Mouse (Mus musculus) CH12.LX (cell line): ENCODE results near the gene Matn1. TPM values are rescaled to one million over a fixed set of nuclear protein-coding genes. Genes with fewer than 3 reads are reported as not detected.
A peak's percentile ranks its signal among the peaks of the same experiment; 100 is the strongest.

Experiments
- DNase-seq: peaks from one replicate; pipeline ENCODE4 v3.0.0-alpha.2; 2013; ENCODE audit errors: extremely low read depth
- H3K27ac ChIP-seq: 2 replicates; pipeline ENCODE4 v1.5.1; 2012; ENCODE audit warnings: low read depth, mild to moderate bottlenecking, control low read depth, moderate library complexity; ENCODE audit not compliant: insufficient read depth
- H3K27me3 ChIP-seq: replicated peaks from 2 replicates; pipeline ENCODE3; 2012; ENCODE audit warnings: inconsistent platforms
- H3K36me3 ChIP-seq, 2 experiments: replicated peaks in 1 of 2; 2 replicates each; pipeline versions ENCODE3 to v1.6.1; 2012; ENCODE audit warnings: inconsistent platforms in 1 of 2, low read length in 1 of 2, mild to moderate bottlenecking in 1 of 2, mixed read lengths in 1 of 2, moderate library complexity in 1 of 2; ENCODE audit not compliant: control insufficient read depth in 1 of 2, insufficient read depth in 1 of 2
- H3K4me1 ChIP-seq, 2 experiments: 2 replicates each; pipeline ENCODE4 v1.6.1; 2012; ENCODE audit warnings: inconsistent platforms in 1 of 2, moderate library complexity in 1 of 2; ENCODE audit not compliant: insufficient read depth in 2 of 2, control insufficient read depth in 1 of 2
- H3K4me2 ChIP-seq: 2 replicates; pipeline ENCODE4 v1.6.1; 2012; ENCODE audit warnings: low read depth, mild to moderate bottlenecking, control low read depth; ENCODE audit not compliant: poor library complexity, insufficient read depth, severe bottlenecking
- H3K4me3 ChIP-seq, 3 experiments: fragments of 150-350 bp in 1 of 3; sonication (generic) in 1 of 3; replicated peaks in 1 of 3; 2 replicates each; pipeline versions ENCODE3 to v1.5.1; 2011 to 2012; ENCODE audit warnings: low read depth in 2 of 3, low read length in 2 of 3, mild to moderate bottlenecking in 2 of 3, moderate library complexity in 2 of 3, control low read depth in 1 of 3, improper control_type of control experiment in 1 of 3, inconsistent platforms in 1 of 3, mixed read lengths in 1 of 3; ENCODE audit not compliant: poor library complexity in 1 of 3
- H3K79me2 ChIP-seq: replicated peaks from 2 replicates; pipeline ENCODE4 v1.6.1; 2012; ENCODE audit warnings: mild to moderate bottlenecking, moderate library complexity; ENCODE audit not compliant: control insufficient read depth, poor library complexity, insufficient read depth, severe bottlenecking; ENCODE audit errors: extremely low read depth
- H3K9ac ChIP-seq: 2 replicates; pipeline ENCODE4 v1.6.1; 2012; ENCODE audit warnings: low read depth, mild to moderate bottlenecking, control low read depth, moderate library complexity; ENCODE audit not compliant: insufficient read depth
- H3K9me3 ChIP-seq: replicated peaks from 2 replicates; pipeline ENCODE3; 2012; ENCODE audit warnings: low read length, inconsistent platforms, mixed read lengths
- BHLHE40 ChIP-seq: IDR thresholded peaks from 2 replicates; pipeline ENCODE4 v1.6.1; 2011; ENCODE audit warnings: mild to moderate bottlenecking, low read depth, low read length, improper control_type of control experiment
- CHD1 ChIP-seq: IDR thresholded peaks from 2 replicates; pipeline ENCODE4 v1.6.1; 2012; ENCODE audit warnings: low read depth, low read length, improper control_type of control experiment, inconsistent platforms
- CTCF ChIP-seq, 2 experiments: IDR thresholded peaks in 1 of 2; conservative IDR thresholded peaks in 1 of 2; 2 replicates each; pipeline ENCODE4 v1.5.1; 2011 to 2012; ENCODE audit warnings: low read depth in 2 of 2, low read length in 2 of 2, improper control_type of control experiment in 1 of 2, inconsistent platforms in 1 of 2, mild to moderate bottlenecking in 1 of 2, moderate library complexity in 1 of 2
- E2F4 ChIP-seq: IDR thresholded peaks from 2 replicates; pipeline ENCODE4 v1.6.1; 2011; ENCODE audit warnings: low read depth, low read length, improper control_type of control experiment; ENCODE audit not compliant: insufficient replicate concordance
- EP300 ChIP-seq: IDR thresholded peaks from 2 replicates; pipeline ENCODE4 v1.6.1; 2011; ENCODE audit warnings: low read length, improper control_type of control experiment
- ETS1 ChIP-seq: conservative IDR thresholded peaks from 2 replicates; pipeline ENCODE4 v1.6.1; 2012; ENCODE audit warnings: low read depth, mild to moderate bottlenecking, inconsistent platforms, low read length, improper control_type of control experiment, moderate library complexity
- GABPA ChIP-seq: IDR thresholded peaks from 2 replicates; pipeline ENCODE4 v1.6.1; 2012; ENCODE audit warnings: low read depth, low read length, improper control_type of control experiment, inconsistent platforms; ENCODE audit not compliant: insufficient replicate concordance
- HCFC1 ChIP-seq: IDR thresholded peaks from 2 replicates; pipeline ENCODE4 v1.6.1; 2012; ENCODE audit warnings: low read depth, mild to moderate bottlenecking, inconsistent platforms, low read length, improper control_type of control experiment
- IRF4 ChIP-seq: IDR thresholded peaks from 2 replicates; pipeline ENCODE4 v1.6.1; 2014; ENCODE audit warnings: low read depth, mild to moderate bottlenecking, inconsistent platforms, low read length, improper control_type of control experiment
- JUN ChIP-seq: IDR thresholded peaks from 2 replicates; pipeline ENCODE4 v1.6.1; 2011; ENCODE audit warnings: low read depth, mild to moderate bottlenecking, low read length, improper control_type of control experiment, moderate library complexity; ENCODE audit not compliant: insufficient read depth
- JUND ChIP-seq: conservative IDR thresholded peaks from 2 replicates; pipeline ENCODE4 v1.6.1; 2011; ENCODE audit warnings: low read depth, low read length, improper control_type of control experiment
- KAT2A ChIP-seq: IDR thresholded peaks from 2 replicates; pipeline ENCODE4 v1.6.1; 2012; ENCODE audit warnings: low read length, improper control_type of control experiment, inconsistent platforms; ENCODE audit not compliant: insufficient replicate concordance
- MEF2A ChIP-seq: IDR thresholded peaks from 2 replicates; pipeline ENCODE4 v1.6.1; 2014; ENCODE audit warnings: low read depth, mild to moderate bottlenecking, inconsistent platforms, low read length, improper control_type of control experiment, borderline replicate concordance
- MYC ChIP-seq: IDR thresholded peaks from 2 replicates; pipeline ENCODE4 v1.6.1; 2011; ENCODE audit warnings: low read depth, mild to moderate bottlenecking, improper control_type of control experiment, low read length
- NELFE ChIP-seq: IDR thresholded peaks from 2 replicates; pipeline ENCODE4 v1.6.1; 2011; ENCODE audit warnings: low read depth, low read length, improper control_type of control experiment
- TCF12 ChIP-seq: IDR thresholded peaks from 2 replicates; pipeline ENCODE4 v1.6.1; 2014; ENCODE audit warnings: low read depth, mild to moderate bottlenecking, inconsistent platforms, low read length, improper control_type of control experiment
- UBTF ChIP-seq: IDR thresholded peaks from 2 replicates; pipeline ENCODE4 v1.6.1; 2012; ENCODE audit warnings: low read depth, mild to moderate bottlenecking, inconsistent platforms, low read length, improper control_type of control experiment, moderate library complexity
- USF2 ChIP-seq: conservative IDR thresholded peaks from 2 replicates; pipeline ENCODE4 v1.6.1; 2011; ENCODE audit warnings: low read depth, low read length, improper control_type of control experiment
- ZMIZ1 ChIP-seq: IDR thresholded peaks from 2 replicates; pipeline ENCODE4 v1.6.1; 2012; ENCODE audit warnings: low read depth, mild to moderate bottlenecking, inconsistent platforms, low read length, improper control_type of control experiment
- dilution Hi-C: fragments of 300-500 bp; cut with MboI; formaldehyde crosslinking; loops from 2 replicates; pipeline ENCODE4 v1.14.3; 2020; ENCODE audit warnings: low sequenced_read_pairs; ENCODE audit not compliant: extremely low pct_unique_long_range_greater_than_20kb, extremely low pct_ligation_motif_present
- in situ Hi-C: fragments of 300-500 bp; cut with MboI; formaldehyde crosslinking; loops from 3 replicates; pipeline ENCODE4 v1.14.3; 2019; ENCODE audit warnings: low sequenced_read_pairs, low pct_ligation_motif_present, low pct_unique_long_range_greater_than_20kb, mixed read lengths
- polyA plus RNA-seq: library from polyadenylated mRNA; unstranded; fragments of >175 nt; gene quantifications from 2 replicates; pipeline ENCODE4 v1.2.1, GENCODE M21; 2012; ENCODE audit warnings: low read depth; ENCODE audit not compliant: insufficient read length
- total RNA-seq, 2 experiments: library from RNA; depleted of rRNA; stranded (reverse); fragments of 300-350 nt in 1 of 2; fragments of >200 nt in 1 of 2; gene quantifications; 2 replicates each; pipeline ENCODE4 v1.2.3; 2012 to 2014

The Matn1 gene
- total and polyA plus RNA-seq, 3 experiments, result 0.52 to 3.5 (median 0.76) TPM

GRCm38 (mm10) chr4:130914011-130914410 is 30.2 kb upstream of the Matn1 start (continued):
- TF ChIP-seq JUN (no peak), E2F4 (no peak), KAT2A (0 out of 2 replicates have a peak, but pooled peaks have one; percentile 48), MYC (peak; percentile 73; the same call in 1 of the 2 replicates), CTCF (conservative IDR thresholded peaks at IDR 0.05 in 1 of 2, IDR thresholded peaks at IDR 0.05 in 1 of 2; ENCODE audit: low read depth in 2 of 2, low read length in 2 of 2) (no peak), UBTF (0 out of 2 replicates have a peak, but pooled peaks have one; percentile 31), BHLHE40 (peak; percentile 89), ZMIZ1 (peak; percentile 36; the same call in 1 of the 2 replicates), IRF4 (peak; percentile 58; the same call in 1 of the 2 replicates), TCF12 (peak; percentile 86), ETS1 (peak; percentile 90), JUND (no peak), GABPA (no peak)

DNA sequence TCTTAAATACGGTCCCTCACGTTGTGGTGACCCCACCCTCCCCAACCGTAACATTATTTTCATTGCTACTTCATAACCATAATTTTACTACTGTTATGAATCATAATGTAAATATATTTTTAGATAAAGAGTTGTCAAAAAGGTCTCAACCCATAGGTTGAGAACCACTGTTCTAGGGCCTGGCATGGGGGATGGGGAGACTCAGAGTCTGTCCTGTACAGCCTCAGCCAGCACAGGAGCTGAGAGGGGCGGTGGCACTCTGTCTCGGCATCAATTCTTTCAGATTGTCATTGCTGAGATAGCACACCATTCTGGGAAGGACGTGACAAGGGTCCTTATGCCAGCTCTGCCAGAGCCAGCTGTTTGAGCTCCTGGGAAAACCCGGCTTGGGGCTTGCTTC is 29.7 kb upstream of the Matn1 start:
- dilution Hi-C loops, result no loop called here
- peaks cover 24 to 45% of the 10 kb centered on the region in 2 experiments for H3K36me3 ChIP-seq
- in situ Hi-C loops, result no loop called here
- H3K4me2 ChIP-seq, result peak overlapping the region; percentile 85; the same call in 1 of the 2 replicates
- DNase-seq, result no peak
- peaks cover 77% of the 10 kb centered on the region for H3K79me2 ChIP-seq
- peaks cover 15 to 59% of the 10 kb centered on the region in 2 experiments for H3K4me1 ChIP-seq
- TF ChIP-seq EP300, result no peak
- no peak for TF ChIP-seq E2F4
- no peak for TF ChIP-seq MEF2A
- TF ChIP-seq NELFE, result no peak
- TF ChIP-seq CHD1, result no peak
- no peak for TF ChIP-seq HCFC1
- TF ChIP-seq USF2, result no peak
- peak overlapping the region; percentile 68 to 84 (median 75) for H3K4me3 ChIP-seq
- H3K9me3 ChIP-seq, result no peaks in the 10 kb centered on the region
- peak overlapping the region; percentile 93; the same call in 1 of the 2 replicates for H3K27ac ChIP-seq
- peak overlapping the region; percentile 98 for H3K9ac ChIP-seq
- no peaks in the 10 kb centered on the region for H3K27me3 ChIP-seq
